Mouse (Mus musculus) bone marrow macrophage, adult 2 months (primary cell): ENCODE results near the gene Mrps12.

Experiments used
- CTCF ChIP-seq: IDR thresholded peaks from 2 replicates; pipeline ENCODE4 v1.5.1; 2012; ENCODE audit warnings: low read depth, mild to moderate bottlenecking, low read length, moderate library complexity
- POLR2A ChIP-seq: IDR thresholded peaks from 2 replicates; pipeline ENCODE4 v1.6.1; 2012; ENCODE audit warnings: mild to moderate bottlenecking, low read depth, low read length, borderline replicate concordance

- TF ChIP-seq POLR2A = no peak
- no peak for TF ChIP-seq CTCF
These were observed 22.0 kb downstream of the Mrps12 start for GRCm38 (mm10) chr7:28719650-28720049.
